Mouse (Mus musculus): ENCODE data around the gene Arpc5l. TPM values are rescaled to one million over a fixed set of nuclear protein-coding genes. Genes with fewer than 3 reads are reported as not detected.

The Arpc5l gene
- polyA plus RNA-seq, 1 experiment, result 39.2 TPM

- peaks cover 11% of the 10 kb centered on the region for H3K4me1 ChIP-seq (ENCODE audit: control insufficient read depth, insufficient read depth, low read length)
- TF ChIP-seq POLR2A (IDR thresholded peaks at IDR 0.05; ENCODE audit: borderline replicate concordance, low read depth, low read length), result no peak
- peak; percentile 100 for TF ChIP-seq CTCF (IDR thresholded peaks at IDR 0.05; ENCODE audit: low read depth, low read length)
- peak within 1 kb of the TSS; percentile 71 for H3K4me3 ChIP-seq (ENCODE audit: insufficient read depth, low read length)
- peak within 1 kb of the TSS; percentile 55 for H3K27ac ChIP-seq (ENCODE audit: insufficient read depth, low read depth, low read length)
Observed at GRCm38 (mm10) chr2:38997386-38998374, 7.5 kb upstream of the Arpc5l start, which contains the start of gene Wdr38. Wdr38 (plus strand) TSS chr2:38997476.

DNA sequence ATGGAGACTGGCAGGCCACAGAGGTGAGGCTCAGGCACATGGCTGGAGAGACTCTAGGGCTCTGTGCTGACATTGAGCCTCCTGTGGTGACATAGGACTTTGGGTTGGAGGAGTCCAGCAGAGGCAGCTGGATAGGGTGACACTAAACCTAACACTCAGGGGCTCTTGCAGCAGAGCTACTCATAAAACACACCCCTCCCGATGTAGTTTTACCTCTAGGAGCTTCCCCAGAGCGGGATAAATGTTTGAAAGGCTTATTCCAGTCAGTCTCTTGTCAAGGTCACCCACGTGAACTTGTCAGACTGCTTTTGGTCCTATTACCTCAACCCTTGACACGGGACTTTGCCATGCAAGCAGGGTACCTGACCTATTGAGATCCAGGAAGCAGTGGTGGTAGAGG, 5.8 kb upstream of the Arpc5l start:
- no peak for TF ChIP-seq CTCF (IDR thresholded peaks at IDR 0.05; ENCODE audit: low read depth, low read length)
- TF ChIP-seq POLR2A (IDR thresholded peaks at IDR 0.05; ENCODE audit: borderline replicate concordance, low read depth, low read length), result no peak
- Histone ChIP-seq H3K4me1 (ENCODE audit: control insufficient read depth, insufficient read depth, low read length) (peaks cover 14% of the 10 kb centered on the region), H3K27ac (ENCODE audit: insufficient read depth, low read depth, low read length) (no peak overlapping the region), H3K4me3 (ENCODE audit: insufficient read depth, low read length) (no peak overlapping the region)

DNA sequence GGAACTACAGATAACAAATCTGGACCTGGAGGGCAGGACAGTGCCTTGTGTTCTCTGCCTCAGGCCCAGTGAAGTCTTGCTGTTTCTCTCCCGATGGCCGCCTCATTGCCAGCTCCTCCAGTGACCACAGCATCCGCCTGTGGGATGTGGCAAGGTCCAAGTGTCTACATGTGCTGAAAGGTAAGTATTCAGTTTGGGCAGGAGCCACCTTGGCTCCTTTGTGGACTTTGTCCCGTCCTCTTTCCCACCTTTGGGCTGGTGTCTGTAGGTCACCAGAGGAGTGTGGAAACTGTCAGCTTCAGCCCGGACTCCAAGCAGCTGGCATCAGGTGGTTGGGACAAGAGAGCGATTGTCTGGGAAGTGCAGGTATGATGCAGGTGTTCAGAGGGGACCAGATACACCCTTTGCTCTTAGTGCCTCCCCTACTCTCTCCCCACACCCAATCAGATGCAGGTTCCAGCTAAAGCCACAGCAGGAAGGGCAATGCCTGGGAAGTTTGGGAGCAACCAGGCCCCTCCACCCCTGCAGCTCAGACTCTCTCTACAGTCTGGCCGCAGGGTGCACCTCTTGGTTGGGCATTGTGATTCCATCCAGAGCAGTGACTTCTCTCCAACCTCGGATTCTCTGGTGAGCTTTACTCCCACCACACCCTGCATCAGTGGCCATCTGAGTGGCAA, 5.1 kb upstream of the Arpc5l start:
- no peak overlapping the region for H3K27ac ChIP-seq (ENCODE audit: insufficient read depth, low read depth, low read length)
- no peak for TF ChIP-seq CTCF (IDR thresholded peaks at IDR 0.05; ENCODE audit: low read depth, low read length)
- TF ChIP-seq POLR2A (IDR thresholded peaks at IDR 0.05; ENCODE audit: borderline replicate concordance, low read depth, low read length), result no peak
- peaks cover 14% of the 10 kb centered on the region for H3K4me1 ChIP-seq (ENCODE audit: control insufficient read depth, insufficient read depth, low read length)
- H3K4me3 ChIP-seq (ENCODE audit: insufficient read depth, low read length), result no peak overlapping the region

DNA sequence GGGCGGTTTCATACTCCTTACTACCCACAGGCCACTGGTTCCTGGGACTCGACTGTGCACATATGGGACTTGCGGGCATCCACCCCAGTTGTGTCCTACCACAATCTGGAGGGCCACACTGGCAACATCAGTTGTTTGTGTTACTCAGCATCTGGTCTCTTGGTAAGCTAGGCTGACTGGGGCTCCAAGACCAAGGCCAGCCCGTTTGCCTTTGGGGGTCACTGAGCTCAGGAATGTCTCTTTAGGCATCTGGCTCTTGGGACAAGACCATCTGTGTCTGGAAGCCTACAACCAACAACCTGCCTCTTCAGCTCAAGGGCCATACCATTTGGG, 4.6 kb upstream of the Arpc5l start:
- Histone ChIP-seq H3K4me1 (ENCODE audit: control insufficient read depth, insufficient read depth, low read length) (peaks cover 14% of the 10 kb centered on the region), H3K27ac (ENCODE audit: insufficient read depth, low read depth, low read length) (no peak overlapping the region), H3K4me3 (ENCODE audit: insufficient read depth, low read length) (no peak overlapping the region)
- TF ChIP-seq CTCF (IDR thresholded peaks at IDR 0.05; ENCODE audit: low read depth, low read length), result no peak
- TF ChIP-seq POLR2A (IDR thresholded peaks at IDR 0.05; ENCODE audit: borderline replicate concordance, low read depth, low read length), result no peak

DNA sequence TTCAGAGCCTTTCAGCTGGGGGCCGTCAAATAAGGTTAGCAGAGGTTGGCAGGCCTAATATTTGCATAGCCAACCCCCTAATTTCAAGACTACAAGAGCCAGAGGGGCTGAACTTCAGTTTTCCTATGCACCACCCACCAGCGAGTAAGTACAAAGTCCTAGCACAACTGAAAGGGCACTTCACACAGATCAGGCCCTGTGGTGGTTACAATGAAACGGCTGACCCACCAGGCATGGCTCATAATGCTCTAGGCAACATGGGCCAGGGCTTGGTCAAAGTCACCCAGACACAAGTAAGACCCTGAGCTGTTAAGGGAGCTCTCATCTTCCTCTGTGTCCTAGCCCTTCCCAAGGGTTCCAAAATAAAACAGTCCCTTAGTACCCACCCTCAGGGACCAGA, 3.3 kb upstream of the Arpc5l start:
- H3K27ac ChIP-seq (ENCODE audit: insufficient read depth, low read depth, low read length), result no peak overlapping the region
- H3K4me1 ChIP-seq (ENCODE audit: control insufficient read depth, insufficient read depth, low read length), result peaks cover 19% of the 10 kb centered on the region
- no peak overlapping the region for H3K4me3 ChIP-seq (ENCODE audit: insufficient read depth, low read length)
- no peak for TF ChIP-seq POLR2A (IDR thresholded peaks at IDR 0.05; ENCODE audit: borderline replicate concordance, low read depth, low read length)
- no peak for TF ChIP-seq CTCF (IDR thresholded peaks at IDR 0.05; ENCODE audit: low read depth, low read length)

DNA sequence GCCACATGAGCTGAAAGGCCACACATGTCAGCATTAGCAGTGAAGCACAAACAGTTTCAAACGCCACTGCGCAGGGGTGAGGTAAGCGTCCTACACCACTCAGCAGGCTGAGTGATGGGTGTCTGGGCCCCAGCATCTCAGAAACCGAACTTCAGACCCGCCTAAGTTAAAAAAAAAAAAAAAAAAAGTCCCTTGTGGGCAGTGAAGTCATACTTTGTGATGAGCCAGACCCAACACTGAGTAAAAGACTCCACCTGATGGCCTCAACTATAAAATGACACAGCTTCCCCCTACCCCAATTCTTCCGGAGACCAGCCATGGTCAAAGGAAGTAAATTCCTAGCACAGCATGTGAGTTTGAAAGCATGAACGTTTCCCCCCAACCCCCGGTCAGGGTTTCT, 2.0 kb upstream of the Arpc5l start:
- H3K27ac ChIP-seq (ENCODE audit: insufficient read depth, low read depth, low read length), result no peak overlapping the region
- peak overlapping the region; percentile 95 for H3K4me3 ChIP-seq (ENCODE audit: insufficient read depth, low read length)
- TF ChIP-seq POLR2A (IDR thresholded peaks at IDR 0.05; ENCODE audit: borderline replicate concordance, low read depth, low read length) (no peak), CTCF (IDR thresholded peaks at IDR 0.05; ENCODE audit: low read depth, low read length) (no peak)
- H3K4me1 ChIP-seq (ENCODE audit: control insufficient read depth, insufficient read depth, low read length), result peaks cover 10% of the 10 kb centered on the region

- H3K4me3 ChIP-seq (ENCODE audit: insufficient read depth, low read length), result peak overlapping the region; percentile 95
- peaks cover 10% of the 10 kb centered on the region for H3K4me1 ChIP-seq (ENCODE audit: control insufficient read depth, insufficient read depth, low read length)
- TF ChIP-seq POLR2A (IDR thresholded peaks at IDR 0.05; ENCODE audit: borderline replicate concordance, low read depth, low read length) (no peak), CTCF (IDR thresholded peaks at IDR 0.05; ENCODE audit: low read depth, low read length) (no peak)
- H3K27ac ChIP-seq (ENCODE audit: insufficient read depth, low read depth, low read length), result peak overlapping the region; percentile 53; the same call in 1 of the 2 replicates
Observed at GRCm38 (mm10) chr2:39003512-39003911, 1.6 kb upstream of the Arpc5l start.

DNA sequence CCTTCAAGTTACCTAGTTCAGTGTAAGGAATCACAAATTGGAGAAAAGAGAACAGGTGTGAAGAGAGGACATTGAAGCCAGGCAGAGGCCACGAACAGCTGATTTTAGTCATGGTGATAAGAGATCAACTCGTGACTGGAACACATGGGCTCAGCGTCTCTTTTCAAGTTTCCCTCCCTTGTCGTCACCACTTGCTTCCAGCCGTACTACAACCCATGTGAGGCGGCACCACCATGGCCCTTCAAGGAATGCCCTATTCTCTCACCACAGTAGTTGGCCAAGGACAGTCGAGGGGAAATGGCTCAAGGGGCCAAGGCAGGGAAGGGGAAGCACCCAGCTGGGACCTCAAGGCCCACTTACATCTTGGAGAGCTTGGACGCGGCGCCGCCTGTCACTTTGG, 776 bp upstream of the Arpc5l start:
- TF ChIP-seq CTCF (IDR thresholded peaks at IDR 0.05; ENCODE audit: low read depth, low read length) (no peak), POLR2A (IDR thresholded peaks at IDR 0.05; ENCODE audit: borderline replicate concordance, low read depth, low read length) (no peak)
- Histone ChIP-seq H3K27ac (ENCODE audit: insufficient read depth, low read depth, low read length) (peak overlapping the region; percentile 53), H3K4me3 (ENCODE audit: insufficient read depth, low read length) (peak overlapping the region; percentile 95), H3K4me1 (ENCODE audit: control insufficient read depth, insufficient read depth, low read length) (peaks cover 12% of the 10 kb centered on the region)

GRCm38 (mm10) chr2:39005574-39006079, 479 bp downstream of the Arpc5l start, which contains the start of gene Rpl35:
Rpl35 (minus strand) TSS chr2:39005624.
- Histone ChIP-seq H3K4me1 (ENCODE audit: control insufficient read depth, insufficient read depth, low read length) (peaks cover 22% of the 10 kb centered on the region), H3K27ac (ENCODE audit: insufficient read depth, low read depth, low read length) (peak within 1 kb of the TSS; percentile 53), H3K4me3 (ENCODE audit: insufficient read depth, low read length) (peak within 1 kb of the TSS; percentile 95)
- TF ChIP-seq CTCF (IDR thresholded peaks at IDR 0.05; ENCODE audit: low read depth, low read length), result no peak
- TF ChIP-seq POLR2A (IDR thresholded peaks at IDR 0.05; ENCODE audit: borderline replicate concordance, low read depth, low read length), result no peak
